Mouse (Mus musculus): ENCODE results near the gene Setd1b. TPM values are rescaled to one million over a fixed set of nuclear protein-coding genes. Genes with fewer than 3 reads are reported as not detected.
"Not testable (repeated sequence)": the region's sequence is repeated elsewhere in the genome, so short reads cannot be mapped to it uniquely, and the experiment has no call there.

Gene Setd1b
- total and polyA plus RNA-seq, 3 experiments = 3.0 to 23.5 TPM; not detected in 1

DNA sequence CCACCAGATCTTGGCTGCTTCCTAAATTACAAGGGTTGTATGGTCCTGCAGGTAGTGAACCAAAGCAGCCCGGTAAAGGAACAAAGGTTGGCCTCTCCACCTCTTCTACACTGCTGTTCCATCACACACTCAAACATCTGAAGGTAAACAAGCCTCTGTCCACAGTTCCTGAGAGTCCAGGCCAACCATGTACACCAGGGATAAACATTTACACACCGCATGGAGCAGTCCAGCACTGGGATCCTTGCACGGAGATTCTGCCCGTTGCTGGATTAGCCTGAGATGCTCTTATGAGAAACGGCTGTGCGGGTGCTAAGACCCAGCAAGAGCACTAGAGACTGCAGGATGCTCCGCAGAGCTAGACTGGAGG lies 59.5 kb downstream of the Setd1b start:
- H3K27ac ChIP-seq (ENCODE audit: control insufficient read depth, low read depth, low read length) = peak overlapping the region; percentile 96
- peaks cover 12 to 22% of the 10 kb centered on the region in 2 experiments; a peak in 3 of 4 replicates for H3K4me1 ChIP-seq (ENCODE audit: control insufficient read depth in 1 of 2, insufficient read depth in 2 of 2, low read length in 2 of 2)
- peaks cover 0 to 17% of the 10 kb centered on the region in 2 experiments; a peak in 2 of 4 replicates for H3K36me3 ChIP-seq (ENCODE audit: control insufficient read depth in 1 of 2, insufficient read depth in 2 of 2, low read length in 2 of 2)
- no peaks in the 10 kb centered on the region for H3K9me3 ChIP-seq (replicated peaks; ENCODE audit: insufficient read depth, low read length)
- DNase-seq (ENCODE audit: low read depth, low spot score) = peak; percentile 70
- H3K79me2 ChIP-seq (ENCODE audit: control insufficient read depth, insufficient read depth, low read length, poor library complexity) = no peaks in the 10 kb centered on the region; the same call in 1 of the 2 replicates
- TF ChIP-seq CHD2 (IDR thresholded peaks at IDR 0.05; ENCODE audit: low read length) (no peak), RCOR1 (IDR thresholded peaks at IDR 0.05; ENCODE audit: low read depth, low read length) (no peak), SIN3A (IDR thresholded peaks at IDR 0.05; ENCODE audit: low read length) (0 out of 2 replicates have a peak, but pooled peaks have one; percentile 9), ZNF384 (IDR thresholded peaks at IDR 0.05; ENCODE audit: low read depth, low read length) (0 out of 2 replicates have a peak, but pooled peaks have one; percentile 4)
- H3K4me3 ChIP-seq (ENCODE audit: control insufficient read depth in 1 of 2, insufficient read depth in 1 of 2, low read depth in 2 of 2, low read length in 2 of 2) = peak overlapping the region; percentile 35 to 50
- H3K9ac ChIP-seq (ENCODE audit: control insufficient read depth, low read depth, low read length, poor library complexity, severe bottlenecking) = peak overlapping the region; percentile 65
- H3K27me3 ChIP-seq (ENCODE audit: control insufficient read depth in 1 of 2, insufficient read depth in 2 of 2, low read length in 2 of 2) = no peaks in the 10 kb centered on the region

GRCm38 (mm10) chr5:123201987-123202386 lies 60.0 kb downstream of the Setd1b start:
- peaks cover 12 to 22% of the 10 kb centered on the region in 2 experiments; a peak in 3 of 4 replicates for H3K4me1 ChIP-seq (ENCODE audit: control insufficient read depth in 1 of 2, insufficient read depth in 2 of 2, low read length in 2 of 2)
- H3K79me2 ChIP-seq (ENCODE audit: control insufficient read depth, insufficient read depth, low read length, poor library complexity) = no peaks in the 10 kb centered on the region; the same call in 1 of the 2 replicates
- no peak for TF ChIP-seq CHD2 (IDR thresholded peaks at IDR 0.05; ENCODE audit: low read length)
- peak; percentile 77 for TF ChIP-seq TCF12 (IDR thresholded peaks at IDR 0.05; ENCODE audit: low read depth, low read length)
- peak in 1 of 2 experiments; percentile 59; a peak in 1 of 4 replicates for TF ChIP-seq EP300 (IDR thresholded peaks at IDR 0.05; ENCODE audit: low read depth in 1 of 2, low read length in 2 of 2)
- peak; percentile 40; the same call in 1 of the 2 replicates for TF ChIP-seq GATA1 (IDR thresholded peaks at IDR 0.05; ENCODE audit: low read depth, low read length)
- TF ChIP-seq E2F4 (IDR thresholded peaks at IDR 0.05; ENCODE audit: borderline replicate concordance, low read depth, low read length) = no peak
- no peak for TF ChIP-seq MAFK (IDR thresholded peaks at IDR 0.05; ENCODE audit: borderline replicate concordance, low read depth, low read length)
- peak; percentile 52; the same call in 1 of the 2 replicates for TF ChIP-seq ETS1 (IDR thresholded peaks at IDR 0.05; ENCODE audit: low read depth, low read length)
- peak; percentile 31; the same call in 1 of the 2 replicates for TF ChIP-seq TAL1 (IDR thresholded peaks at IDR 0.05; ENCODE audit: low read length)
- TF ChIP-seq JUND (IDR thresholded peaks at IDR 0.05; ENCODE audit: low read depth, low read length) = no peak
- H3K27ac ChIP-seq (ENCODE audit: control insufficient read depth, low read depth, low read length) = peak overlapping the region; percentile 96
- H3K9me3 ChIP-seq (replicated peaks; ENCODE audit: insufficient read depth, low read length) = no peaks in the 10 kb centered on the region
- peak overlapping the region; percentile 65 for H3K9ac ChIP-seq (ENCODE audit: control insufficient read depth, low read depth, low read length, poor library complexity, severe bottlenecking)
- H3K27me3 ChIP-seq (ENCODE audit: control insufficient read depth in 1 of 2, insufficient read depth in 2 of 2, low read length in 2 of 2) = no peaks in the 10 kb centered on the region
- peaks cover 0 to 17% of the 10 kb centered on the region in 2 experiments; a peak in 2 of 4 replicates for H3K36me3 ChIP-seq (ENCODE audit: control insufficient read depth in 1 of 2, insufficient read depth in 2 of 2, low read length in 2 of 2)
- peak; percentile 64 for DNase-seq (ENCODE audit: low read depth, low spot score)
- peak overlapping the region; percentile 35 to 50 for H3K4me3 ChIP-seq (ENCODE audit: control insufficient read depth in 1 of 2, insufficient read depth in 1 of 2, low read depth in 2 of 2, low read length in 2 of 2)

DNA sequence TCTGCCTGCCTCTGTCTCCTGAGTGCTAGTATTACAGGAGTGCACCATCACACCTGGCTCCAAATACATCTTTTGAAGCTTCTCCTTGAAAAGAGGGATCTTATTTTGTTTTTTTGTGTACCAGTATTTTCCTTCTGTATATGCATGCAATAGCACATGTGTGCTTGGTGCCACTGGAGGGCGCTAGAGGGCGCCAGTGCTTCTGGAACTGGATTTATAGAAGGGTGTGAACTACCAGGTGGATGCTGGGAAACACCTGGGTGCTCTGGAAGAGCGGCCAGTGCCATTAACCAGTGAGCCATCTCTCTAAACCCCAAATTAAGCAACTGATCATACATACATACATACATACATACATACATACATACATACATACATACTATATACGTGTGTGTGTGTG lies 60.8 kb downstream of the Setd1b start:
- H3K79me2 ChIP-seq (ENCODE audit: control insufficient read depth, insufficient read depth, low read length, poor library complexity); H3K4me3 ChIP-seq (ENCODE audit: control insufficient read depth in 1 of 2, insufficient read depth in 1 of 2, low read depth in 2 of 2, low read length in 2 of 2); H3K27me3 ChIP-seq (ENCODE audit: control insufficient read depth in 1 of 2, insufficient read depth in 2 of 2, low read length in 2 of 2); H3K9ac ChIP-seq (ENCODE audit: control insufficient read depth, low read depth, low read length, poor library complexity, severe bottlenecking); H3K9me3 ChIP-seq (replicated peaks; ENCODE audit: insufficient read depth, low read length): not testable (repeated sequence)
- H3K4me1 ChIP-seq (ENCODE audit: control insufficient read depth in 1 of 2, insufficient read depth in 2 of 2, low read length in 2 of 2) = peaks cover 12 to 22% of the 10 kb centered on the region in 2 experiments; a peak in 3 of 4 replicates
- H3K27ac ChIP-seq (ENCODE audit: control insufficient read depth, low read depth, low read length) = peak overlapping the region; percentile 46; the same call in 1 of the 2 replicates
- peak; percentile 31 for DNase-seq (ENCODE audit: low read depth, low spot score)
- peak in 2 of 3 experiments; percentile 33 to 60; a peak in 2 of 6 replicates for TF ChIP-seq CTCF (IDR thresholded peaks at IDR 0.05 in 2 of 3, conservative IDR thresholded peaks at IDR 0.05 in 1 of 3; ENCODE audit: control insufficient read depth in 1 of 3, insufficient read depth in 1 of 3, low read depth in 2 of 3, low read length in 3 of 3, poor library complexity in 1 of 3, severe bottlenecking in 1 of 3)
- peaks cover 0 to 17% of the 10 kb centered on the region in 2 experiments; a peak in 2 of 4 replicates for H3K36me3 ChIP-seq (ENCODE audit: control insufficient read depth in 1 of 2, insufficient read depth in 2 of 2, low read length in 2 of 2)

DNA sequence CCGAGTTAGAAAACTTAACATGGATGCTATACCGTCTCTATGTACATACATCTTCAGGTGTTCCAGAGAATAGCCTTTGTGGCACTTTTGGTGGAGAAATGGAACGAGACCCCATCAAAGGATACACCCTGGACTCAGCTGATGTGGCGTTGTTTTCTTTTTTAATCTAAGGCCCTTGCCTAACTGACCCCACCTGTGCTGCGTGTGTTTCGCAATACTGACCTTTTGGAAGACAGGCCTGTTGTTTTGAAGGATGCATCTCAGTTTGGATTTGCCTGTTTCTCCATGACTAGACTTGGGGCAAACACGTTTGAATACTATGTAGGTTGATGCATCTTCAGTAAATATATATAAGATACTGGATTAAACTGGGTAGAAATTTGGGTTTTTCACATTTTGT lies 61.6 kb downstream of the Setd1b start:
- not testable (repeated sequence) for H3K27ac ChIP-seq (ENCODE audit: control insufficient read depth, low read depth, low read length); H3K4me3 ChIP-seq (ENCODE audit: control insufficient read depth in 1 of 2, insufficient read depth in 1 of 2, low read depth in 2 of 2, low read length in 2 of 2); H3K9ac ChIP-seq (ENCODE audit: control insufficient read depth, low read depth, low read length, poor library complexity, severe bottlenecking); H3K79me2 ChIP-seq (ENCODE audit: control insufficient read depth, insufficient read depth, low read length, poor library complexity); H3K9me3 ChIP-seq (replicated peaks; ENCODE audit: insufficient read depth, low read length); DNase-seq (ENCODE audit: low read depth, low spot score); H3K27me3 ChIP-seq (ENCODE audit: control insufficient read depth in 1 of 2, insufficient read depth in 2 of 2, low read length in 2 of 2)
- peaks cover 12 to 20% of the 10 kb centered on the region in 2 experiments; a peak in 3 of 4 replicates for H3K4me1 ChIP-seq (ENCODE audit: control insufficient read depth in 1 of 2, insufficient read depth in 2 of 2, low read length in 2 of 2)
- peaks cover 0 to 17% of the 10 kb centered on the region in 2 experiments; a peak in 2 of 4 replicates for H3K36me3 ChIP-seq (ENCODE audit: control insufficient read depth in 1 of 2, insufficient read depth in 2 of 2, low read length in 2 of 2)

Data from MEL (cell line).